Mouse (Mus musculus) hematopoietic stem cell, adult 5-6 weeks (primary cell): ENCODE data around the gene Aip. TPM values are rescaled to one million over a fixed set of nuclear protein-coding genes. Genes with fewer than 3 reads are reported as not detected.

Experiments used
- ATAC-seq, 2 experiments: fragments of 125-278 bp in 1 of 2; replicated peaks in 1 of 2; 2 replicates each; pipeline ENCODE4 v1.8.0; 2016 to 2017; ENCODE audit warnings: inconsistent platforms in 2 of 2, mild to moderate bottlenecking in 2 of 2, moderate number of reproducible peaks in 2 of 2, low read depth in 1 of 2, moderate TSS enrichment in 1 of 2; ENCODE audit not compliant: low FRiP score in 2 of 2, poor library complexity in 2 of 2, severe bottlenecking in 2 of 2, insufficient read depth in 1 of 2, low TSS enrichment in 1 of 2
- total RNA-seq: library from RNA; stranded (forward); fragments of 172-1452, 232-1000 nt; gene quantifications from 2 replicates; pipeline ENCODE4 v1.2.3, GENCODE M21; 2017

Aip gene
- 60.3 and 78.0 TPM in 2 replicates for total RNA-seq

DNA sequence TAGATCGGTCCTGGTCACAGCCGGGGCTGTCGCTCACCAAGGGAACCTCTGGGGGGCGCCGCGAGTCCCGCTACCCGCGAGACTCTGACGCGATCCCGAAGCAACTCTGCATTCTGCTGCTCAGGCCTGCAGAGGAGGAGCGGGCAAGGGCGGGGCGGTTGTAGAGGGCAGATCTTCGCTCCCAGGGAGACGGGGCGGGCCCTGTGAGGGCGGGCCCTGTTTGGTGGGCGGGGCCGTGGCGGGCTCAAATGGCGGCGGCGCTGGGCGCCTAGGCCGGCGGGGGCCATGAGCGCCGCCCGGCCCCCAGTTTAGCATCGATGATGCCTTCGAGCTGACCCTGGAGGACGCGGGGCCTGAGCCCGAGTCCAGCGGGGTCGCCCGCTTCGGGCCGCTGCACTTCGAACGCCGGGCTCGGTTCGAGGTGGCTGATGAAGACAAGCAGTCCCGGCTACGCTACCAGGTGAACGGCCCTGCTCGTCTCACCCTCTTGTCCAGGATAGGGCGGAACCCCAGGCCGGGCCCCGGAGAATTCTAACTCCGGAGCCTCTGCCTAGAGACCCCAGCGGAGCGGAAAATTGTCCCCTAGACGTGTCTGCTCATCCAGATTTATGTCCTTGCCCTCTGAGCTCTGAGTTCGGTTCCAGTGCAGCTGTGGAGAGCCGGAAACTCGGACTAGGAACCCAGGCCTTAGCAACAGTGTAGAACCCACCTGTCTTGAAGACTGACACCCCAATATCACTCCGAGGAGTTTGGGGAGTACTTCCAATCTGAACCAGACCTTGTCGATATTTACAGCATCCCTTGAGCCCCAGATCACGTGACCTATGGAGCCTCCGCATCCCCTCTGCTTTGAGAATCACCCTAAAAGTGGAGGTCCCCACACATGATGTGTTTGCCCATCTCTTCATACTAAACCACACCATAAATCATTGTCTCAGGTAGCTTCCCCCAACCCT lies at the start of gene Aip:
Gene Aip, minus strand, starts transcription at position 118 of the 956 bp plus-strand sequence.
- peak; percentile 79 to 87 for ATAC-seq

DNA sequence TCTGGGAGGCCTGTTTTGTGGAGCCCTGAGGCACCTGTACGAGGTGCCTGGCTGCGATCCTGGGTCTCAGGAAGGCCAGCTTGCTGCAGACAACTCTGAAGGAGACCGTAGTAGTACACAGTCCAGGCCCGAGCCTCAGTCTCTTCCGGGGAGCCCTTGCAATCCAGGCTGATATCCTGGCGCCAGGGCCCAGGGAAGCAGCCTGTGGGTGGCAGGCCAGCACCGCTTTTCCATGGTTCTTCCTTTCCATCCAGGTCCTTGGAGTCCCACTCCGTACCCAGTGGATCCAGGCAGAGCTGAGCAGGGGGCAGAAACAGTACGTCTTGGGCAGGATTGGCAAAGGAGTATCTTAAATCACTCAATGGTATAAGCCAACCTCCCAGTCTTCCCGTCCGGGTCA lies 47.3 kb upstream of the Aip start:
- no peak for ATAC-seq

DNA sequence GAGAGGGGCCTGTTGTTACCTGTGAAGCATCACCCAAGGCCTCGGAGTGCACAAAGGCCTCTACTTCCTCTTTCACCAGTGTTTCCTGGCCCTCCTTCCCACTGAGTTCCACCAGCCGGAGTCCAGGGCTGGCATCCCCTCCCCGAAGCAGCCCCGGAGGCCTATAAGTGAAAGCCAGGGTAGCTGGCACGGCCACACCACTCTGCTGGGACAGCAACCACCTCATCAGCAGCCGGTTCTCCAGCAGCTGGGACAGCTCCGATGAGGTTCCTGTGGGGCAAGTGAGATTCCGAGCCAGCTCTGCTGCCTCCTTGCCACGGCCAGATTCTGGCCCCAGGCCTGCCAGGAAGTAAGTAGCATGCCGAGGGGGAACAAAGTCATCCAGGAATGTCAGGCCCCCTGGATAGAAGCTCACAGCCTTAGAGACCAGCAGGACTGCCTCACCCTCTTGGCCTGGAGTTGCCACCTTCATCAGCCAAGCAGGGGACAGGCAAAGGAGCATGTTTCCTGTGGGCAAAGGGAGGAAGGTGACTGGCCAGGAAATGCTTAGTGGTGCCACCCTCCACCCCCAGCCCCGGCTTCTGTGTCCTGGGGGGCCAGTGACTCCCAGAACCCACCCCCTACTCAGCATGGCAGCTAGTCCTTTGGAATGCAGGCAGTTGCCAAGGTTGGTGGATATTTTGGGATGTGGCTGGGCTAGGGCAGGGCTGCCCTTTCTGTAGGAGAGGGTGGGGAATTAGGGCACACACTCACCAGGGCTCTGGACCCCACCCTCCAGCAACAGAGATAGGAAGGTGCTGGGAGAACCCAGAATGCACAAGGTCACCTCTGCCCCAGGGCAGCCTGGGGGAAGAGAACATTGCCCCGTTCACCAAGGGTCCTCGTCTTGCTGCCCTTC lies 46.0 kb upstream of the Aip start:
- peak; percentile 34 to 38 for ATAC-seq

DNA sequence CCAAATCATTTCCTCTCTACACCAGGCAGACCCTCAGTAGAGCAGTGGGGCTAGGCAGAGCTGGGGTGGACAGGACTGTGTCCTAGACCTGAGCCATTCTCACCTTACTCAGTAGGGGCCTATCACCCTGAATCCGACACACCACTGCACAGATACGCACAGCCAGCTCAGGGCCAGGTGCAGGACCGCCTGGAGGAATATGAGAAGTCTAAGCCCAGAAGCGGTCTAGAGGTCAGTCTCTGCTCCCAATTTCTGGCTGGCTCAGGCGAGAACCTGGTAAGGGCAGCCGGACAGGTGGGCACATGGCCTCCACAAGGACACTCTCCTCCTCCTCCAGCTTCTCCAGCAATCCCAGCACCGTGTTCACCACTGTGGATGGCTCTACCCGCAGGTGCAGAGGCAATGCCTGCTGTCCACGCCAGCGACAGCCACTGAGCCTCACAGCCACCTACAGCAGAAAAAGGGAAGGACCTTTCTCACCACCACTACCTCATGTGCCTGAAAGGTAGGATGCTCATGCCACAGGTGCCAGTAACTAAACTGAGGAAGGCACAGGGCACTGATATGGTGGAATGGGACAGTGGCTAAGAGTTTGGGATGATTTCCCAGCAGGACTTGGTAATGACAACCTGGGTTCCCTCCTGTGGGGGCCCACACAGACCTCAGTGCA lies 45.2 kb upstream of the Aip start:
- ATAC-seq, result no peak

DNA sequence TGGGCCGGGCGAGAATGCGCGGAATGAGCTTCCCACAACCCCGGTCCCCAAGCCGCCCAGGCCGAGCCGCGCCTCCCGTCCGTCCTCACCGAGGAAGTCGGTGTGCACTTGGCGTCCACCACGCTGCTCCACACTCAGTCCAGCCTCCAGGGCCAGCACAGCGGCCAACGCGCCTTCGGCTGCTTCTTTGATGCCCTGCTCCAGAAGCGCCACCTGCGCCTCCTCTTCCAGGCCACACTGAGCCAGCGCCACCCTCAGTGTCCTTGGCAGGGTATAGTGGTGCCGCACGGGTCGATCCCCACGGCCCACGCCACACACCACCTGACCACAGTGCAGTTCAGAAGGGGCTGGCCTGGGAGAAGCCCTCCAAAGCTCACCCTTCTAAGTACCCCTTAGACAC lies 44.2 kb upstream of the Aip start:
- ATAC-seq, result peak in 1 of 2 experiments; percentile 8; a peak in 1 of 4 replicates

DNA sequence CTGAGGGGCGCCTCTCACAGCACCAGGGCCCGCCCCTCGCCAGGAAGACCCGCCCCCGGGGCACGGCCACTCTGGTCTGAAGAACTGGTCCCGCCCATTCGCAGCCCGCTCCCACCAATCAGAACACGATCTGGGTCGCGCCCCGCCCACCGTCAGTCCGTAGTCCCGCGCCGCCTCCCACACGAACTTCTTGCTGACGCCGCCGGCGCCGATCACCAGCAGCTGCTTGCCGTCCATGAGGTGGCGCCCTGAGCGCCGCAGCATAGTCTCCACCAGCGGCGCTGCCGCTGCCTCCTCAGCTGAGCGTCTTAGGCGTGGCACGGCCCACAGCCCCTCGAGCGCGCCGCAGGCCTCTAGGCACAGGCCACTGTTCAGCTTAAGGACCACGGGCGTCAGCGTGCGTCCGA lies 43.7 kb upstream of the Aip start:
- peak; percentile 91 for ATAC-seq

DNA sequence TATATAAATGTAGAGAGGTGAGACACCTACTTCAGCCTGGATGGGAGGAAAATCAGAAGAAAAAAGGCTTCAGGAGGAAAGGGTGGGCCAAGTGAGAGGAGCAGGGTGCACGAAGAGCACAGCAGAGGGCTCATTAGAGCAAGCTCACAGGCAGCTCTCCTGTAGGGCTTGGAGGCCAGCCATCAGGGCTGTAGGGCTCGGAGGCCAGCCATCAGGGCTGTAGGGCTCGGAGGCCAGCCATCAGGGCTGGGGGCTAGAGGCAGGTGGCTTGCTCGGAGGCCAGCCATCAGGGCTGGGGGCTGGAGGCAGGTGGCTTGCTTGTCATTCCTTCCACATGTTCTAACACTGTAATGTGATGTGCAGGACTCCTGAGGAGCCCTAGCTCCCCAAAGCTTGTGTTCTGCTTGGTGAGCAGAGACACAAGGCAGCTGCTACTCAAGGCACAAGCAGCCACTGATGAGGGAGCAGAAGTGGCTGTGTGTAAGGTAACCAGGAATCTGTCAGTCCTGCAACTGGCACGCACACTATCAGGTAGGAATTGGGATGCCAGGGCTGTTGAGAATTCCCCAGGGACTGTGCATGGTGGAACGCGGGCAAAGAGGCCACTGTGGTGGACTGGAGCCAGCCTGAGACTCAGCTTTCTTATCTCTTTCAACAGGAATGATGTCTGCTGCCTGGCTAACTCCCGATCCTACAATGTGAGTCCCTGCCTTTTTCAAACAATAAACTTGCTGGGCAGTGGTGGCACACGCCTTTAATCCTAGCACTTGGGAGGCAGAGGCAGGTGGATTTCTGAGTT lies 41.2 kb upstream of the Aip start:
- no peak for ATAC-seq

DNA sequence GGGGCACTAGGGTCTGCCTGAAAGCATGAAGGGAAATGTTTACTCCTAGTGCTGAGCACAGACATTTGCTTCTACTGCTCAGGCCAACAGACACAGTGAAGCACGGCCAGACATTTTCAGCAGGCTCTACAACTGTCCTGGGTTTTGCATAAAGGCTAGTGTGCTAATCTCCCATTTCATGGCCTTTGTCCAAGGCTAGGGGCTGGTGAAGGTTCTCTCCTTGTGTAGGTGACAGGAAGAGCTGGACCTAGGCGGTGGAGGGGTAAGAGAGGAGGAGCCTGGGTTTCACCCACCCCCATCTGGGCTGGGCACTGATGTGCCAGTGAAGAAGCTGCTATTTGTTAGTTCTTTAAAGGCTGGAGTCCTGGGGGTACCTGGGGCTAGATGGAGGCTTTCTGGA lies 39.1 kb upstream of the Aip start:
- ATAC-seq, result no peak

DNA sequence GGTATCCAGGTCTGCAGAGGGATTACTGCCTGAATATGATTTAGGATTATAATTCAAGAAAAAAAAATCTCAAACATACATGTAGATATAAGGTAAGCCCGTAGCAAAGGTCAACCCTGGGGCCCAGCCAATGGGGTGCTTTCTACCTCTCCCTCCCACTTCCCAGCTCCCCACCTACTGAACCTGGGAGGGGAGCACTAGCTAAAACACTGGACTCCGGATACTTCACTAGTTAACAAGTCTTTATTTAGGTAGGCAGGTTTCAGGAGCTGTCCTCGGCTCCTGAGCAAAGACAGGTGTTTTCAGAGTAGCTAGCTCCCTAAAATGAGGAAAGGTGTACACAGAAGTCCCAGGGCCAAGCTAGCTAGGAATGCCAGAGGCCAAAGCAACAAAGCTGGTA lies 38.4 kb upstream of the Aip start:
- ATAC-seq, result no peak

DNA sequence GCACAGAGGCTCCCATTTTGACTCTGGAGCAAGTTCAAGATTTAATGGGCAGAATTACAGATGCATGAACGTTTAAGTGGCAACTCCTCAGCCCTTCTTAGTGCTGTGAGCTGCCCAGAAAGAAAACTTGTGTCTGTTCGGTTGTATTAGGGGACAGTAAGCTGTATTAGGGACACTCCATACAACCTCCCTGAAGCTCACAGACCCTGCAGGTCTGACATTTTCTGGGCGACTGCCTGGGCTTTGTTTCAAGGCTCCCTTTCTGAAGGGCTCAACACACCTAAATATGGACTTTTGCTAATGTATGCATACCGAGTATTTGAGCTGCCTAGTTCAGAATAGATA lies 37.9 kb upstream of the Aip start:
- no peak for ATAC-seq

DNA sequence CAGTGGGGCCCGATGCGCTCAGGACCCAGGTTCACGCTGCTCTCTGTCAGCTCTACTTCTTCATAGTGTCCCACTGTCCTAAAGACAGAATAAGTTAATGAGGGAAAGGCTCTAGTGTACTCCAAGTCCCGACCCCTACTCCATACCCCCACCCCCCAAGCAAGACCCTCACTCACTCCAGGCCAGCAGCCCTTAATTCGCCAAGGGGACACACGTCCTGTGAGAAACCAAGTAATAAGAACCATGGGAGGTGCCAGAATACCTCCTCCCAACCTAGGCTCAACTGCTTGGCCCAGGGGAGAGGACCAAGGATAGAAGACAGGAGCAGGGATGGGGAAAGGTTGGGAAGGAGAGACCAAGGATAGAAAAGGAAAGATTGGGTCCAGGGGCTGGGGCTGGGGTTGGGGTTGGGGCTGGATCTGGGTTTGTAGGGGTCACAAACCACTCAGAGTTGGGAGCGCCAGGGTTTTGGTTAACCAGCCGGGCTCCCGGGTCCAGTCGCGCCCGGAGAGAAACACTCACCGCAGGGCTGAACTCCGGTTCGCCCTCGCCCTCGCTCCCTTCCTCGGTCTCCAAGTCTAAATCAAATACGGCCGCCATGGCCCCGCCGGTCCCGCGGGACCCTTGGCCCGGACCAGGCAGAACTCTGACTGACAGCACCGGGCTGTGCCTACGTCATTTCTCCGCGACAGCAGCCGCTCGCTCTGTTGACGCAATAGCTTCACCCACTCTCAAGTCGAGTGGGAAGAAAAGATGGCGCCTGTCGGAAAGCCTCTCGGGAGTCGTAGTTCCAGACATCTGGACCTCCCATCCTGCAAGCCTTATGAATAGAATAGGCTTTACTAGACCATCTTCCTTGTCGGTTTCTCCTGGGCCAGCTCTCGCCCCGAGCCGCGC lies 37.2 kb upstream of the Aip start, which contains the start of gene Rps6kb2:
Gene Rps6kb2, minus strand, starts transcription at position 709 of the 897 bp plus-strand sequence.
- peak; percentile 85 to 87 for ATAC-seq

DNA sequence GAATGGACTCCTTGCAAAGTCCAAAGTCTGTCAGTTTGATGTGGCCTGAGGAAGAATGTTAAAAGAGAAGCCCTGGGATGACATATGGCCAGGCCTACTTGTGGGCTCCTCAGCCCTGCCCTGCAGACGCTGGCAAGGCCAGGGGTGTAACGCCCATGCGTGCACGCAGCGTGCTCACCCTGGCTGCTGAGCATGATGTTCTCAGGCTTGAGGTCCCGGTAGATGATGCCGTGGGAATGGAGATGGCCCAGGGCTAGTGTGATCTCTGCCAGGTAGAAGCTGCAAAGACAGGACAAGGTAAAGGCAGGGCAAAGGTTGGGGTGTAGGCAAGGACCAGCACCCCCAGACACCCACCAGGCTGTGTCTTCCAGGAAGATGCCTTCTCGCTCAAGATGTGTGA lies 33.4 kb upstream of the Aip start:
- ATAC-seq, result no peak

DNA sequence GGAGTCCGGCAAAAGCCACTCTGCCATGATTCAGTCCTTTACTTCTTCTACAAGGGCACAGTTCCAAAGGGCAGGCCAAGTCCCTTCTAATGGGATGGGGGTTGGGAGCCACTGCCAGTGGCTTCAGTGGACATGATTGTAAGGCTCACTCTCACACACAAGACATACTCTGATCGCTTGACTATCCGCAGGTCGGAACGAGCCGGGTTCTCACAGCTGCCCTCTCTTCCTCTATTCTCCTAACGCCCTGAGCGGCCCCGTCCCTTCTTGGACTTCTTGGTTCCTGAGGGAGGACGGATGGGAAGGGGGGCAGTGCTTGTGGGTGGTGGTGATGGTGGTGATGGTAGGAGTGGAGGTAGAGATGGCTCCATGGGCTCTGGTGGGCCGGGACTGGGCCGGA lies 31.1 kb upstream of the Aip start:
- no peak for ATAC-seq

DNA sequence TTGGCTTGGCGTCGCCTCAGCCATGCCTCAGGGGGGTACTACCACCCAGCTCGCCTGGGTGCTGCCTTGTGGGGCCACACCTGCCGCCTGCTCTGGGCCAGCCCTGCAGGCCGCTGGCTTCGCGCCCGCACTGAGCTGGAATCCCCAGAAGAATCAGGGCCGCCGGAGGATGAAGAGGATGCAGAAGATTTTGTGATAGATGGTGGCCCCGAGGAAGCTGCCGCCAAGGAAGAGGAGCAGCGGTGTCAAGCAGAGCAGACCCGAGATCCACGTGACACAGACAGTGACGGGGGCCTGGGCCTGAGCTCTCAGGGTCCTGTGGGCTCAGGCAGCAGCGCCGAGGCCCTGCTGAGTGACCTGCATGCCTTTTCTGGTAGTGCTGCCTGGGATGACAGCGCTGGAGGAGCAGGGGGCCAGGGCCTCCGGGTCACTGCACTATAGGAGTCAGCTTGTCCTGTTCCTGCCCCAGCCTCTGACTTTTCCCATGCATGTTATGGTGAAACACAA lies 30.5 kb upstream of the Aip start:
- no peak for ATAC-seq

DNA sequence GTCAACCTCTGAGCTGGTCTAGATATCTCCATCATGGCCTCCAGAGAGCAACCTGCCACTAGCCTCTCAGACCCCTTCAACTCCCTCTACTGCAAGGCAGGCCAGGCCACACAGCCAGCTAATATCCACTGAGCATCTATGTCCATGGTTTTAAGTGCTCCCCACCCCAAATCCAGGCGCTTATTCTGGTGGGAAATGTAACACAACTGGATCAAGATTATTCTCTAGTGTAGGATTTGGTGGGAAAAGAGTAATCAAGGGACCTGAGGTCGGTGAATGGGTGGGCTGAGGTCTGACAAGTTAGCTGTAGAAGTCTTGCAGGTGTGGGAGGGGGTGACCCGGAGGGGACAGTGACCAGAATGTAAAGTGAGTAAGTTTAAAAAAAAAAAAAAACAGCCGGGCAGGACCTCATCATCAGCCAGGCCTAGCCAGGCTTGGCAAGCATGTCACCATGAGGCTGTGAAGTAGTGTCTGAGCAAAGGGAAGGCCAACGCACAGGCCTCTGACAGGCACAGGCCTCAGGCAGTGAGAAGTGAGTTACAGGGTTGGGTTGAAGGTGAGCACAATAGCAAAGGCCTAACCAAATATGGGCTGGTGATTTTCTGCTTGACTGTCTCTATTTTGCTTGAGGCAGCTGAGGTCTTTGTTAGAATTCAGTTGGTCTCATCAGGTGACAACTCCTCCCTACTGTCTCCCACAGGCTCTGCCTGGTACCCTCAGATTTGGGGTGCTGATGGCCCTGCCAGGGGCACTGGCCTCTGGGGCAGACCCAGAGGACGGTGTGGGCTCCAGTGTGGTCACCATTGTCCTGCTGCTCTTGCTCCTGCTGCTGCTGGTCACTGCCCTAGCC lies 29.8 kb upstream of the Aip start:
- no peak for ATAC-seq
